15 mouse cellular contexts compared by ENCODE assay signal in the genomic region with DNA sequence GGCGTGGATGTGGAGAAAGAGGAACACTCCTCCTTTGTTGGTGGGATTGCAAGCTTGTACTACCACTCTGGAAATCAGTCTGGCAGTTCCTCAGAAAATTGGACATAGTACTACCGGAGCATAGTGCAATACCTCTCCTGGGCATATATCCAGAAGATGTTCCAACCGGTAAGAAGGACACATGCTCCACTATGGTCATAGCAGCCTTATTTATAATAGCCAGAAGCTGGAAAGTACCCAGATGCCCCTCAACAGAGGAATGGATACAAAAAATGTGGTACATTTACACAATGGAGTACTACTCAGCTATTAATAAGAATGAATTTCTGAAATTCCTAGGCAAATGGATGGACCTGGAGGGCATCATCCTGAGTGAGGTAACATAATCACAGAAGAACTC. TPM values are rescaled to one million over a fixed set of nuclear protein-coding genes. Genes with fewer than 3 reads are reported as not detected.
DNase-seq lines count a peak whose midpoint lies in the region; TF ChIP-seq lines count a peak whose summit lies in the region.
"Not testable (repeated sequence)": the region's sequence is repeated elsewhere in the genome, so short reads cannot be mapped to it uniquely, and the experiment has no call there.
"Had no signal": no experiment of that assay in that cellular context is flagged by ENCODE, and none has a peak within 500 bp of the region (broad histone marks: within the 10 kb centered on the region; RNA-seq: fewer than 3 reads in every experiment).

No protein-coding gene starts in this region.

- intact Hi-C loops in heart, adult 2 months (cut with DNase I): not testable (repeated sequence)

- TF ChIP-seq EP300 in heart, adult 2 months (IDR thresholded peaks at IDR 0.05; ENCODE audit: insufficient read depth, low read depth, low read length): not testable (repeated sequence)

- WGBS in heart, adult 2 months: 87% methylated on average over 2 of the region's 3 CpGs

- H3K27ac ChIP-seq in heart, adult 2 months: not testable (repeated sequence)

- H3K9ac ChIP-seq in heart, adult 2 months (ENCODE audit: low read depth, low read length): not testable (repeated sequence)

- not testable (repeated sequence) for H3K79me2 ChIP-seq in heart, adult 2 months (replicated peaks; ENCODE audit: control insufficient read depth, insufficient read depth, low read length)

- not testable (repeated sequence) for H3K27me3 ChIP-seq in heart, adult 2 months (ENCODE audit: control insufficient read depth, insufficient read depth, low read length)

- not testable (repeated sequence) for H3K36me3 ChIP-seq in heart, adult 2 months (ENCODE audit: control insufficient read depth, insufficient read depth, low read length)

- not testable (repeated sequence) for H3K4me1 ChIP-seq in heart, adult 2 months (ENCODE audit: control insufficient read depth, insufficient read depth, low read length)

- TF ChIP-seq CTCF in heart, adult 2 months (IDR thresholded peaks at IDR 0.05): not testable (repeated sequence)

- not testable (repeated sequence) for H3K4me3 ChIP-seq in heart, adult 2 months

- DNase-seq in adrenal gland, adult 2 months: peak; percentile 2
- peak; percentile 4 to 11 for DNase-seq in frontal cortex, postnatal 25 days (ENCODE audit: low spot score in 2 of 2)
- peak; percentile 13 to 14 for DNase-seq in heart, adult 2 months
- DNase-seq in heart, postnatal 4 days: peak; percentile 4
- peak; percentile 24 for DNase-seq in kidney, adult 9 months
- DNase-seq in natural killer cell, adult 2 months (ENCODE audit: low spot score in 2 of 2): peak; percentile 13 to 33
- peak; percentile 21 for DNase-seq in urinary bladder, adult 2 months (ENCODE audit: low spot score)

- TF ChIP-seq POLR2A in heart, adult 2 months (IDR thresholded peaks at IDR 0.05; ENCODE audit: insufficient read depth, low read depth, low read length): not testable (repeated sequence)

RNA-seq across cellular contexts. Expression of gene Gm15319, which starts 9.4 kb away (rescaled TPM):
- total RNA-seq in adrenal gland, adult 2 months (2021): 1 to 10 TPM in 1 of 2 experiments, under 1 TPM in 1; 0.41 to 1.2 TPM
- not detected in 2 replicates for polyA plus RNA-seq in adrenal gland, adult 2 months (2012; rRNA removed)
- total RNA-seq in heart, adult 2 months (2021): under 1 TPM; 0.16 to 0.32 TPM
- polyA plus RNA-seq in heart, adult 2 months (2012; rRNA removed): 0.26 TPM in 1 of 2 replicates, not detected in the other
- total RNA-seq in heart, postnatal 4 days (2021): under 1 TPM; 0.21 to 0.43 TPM
- polyA plus RNA-seq in urinary bladder, adult 2 months (2012; rRNA removed): 0.04 TPM in 1 of 2 replicates, not detected in the other
- total RNA-seq: adrenal gland, postnatal 36 days had no signal
- polyA plus RNA-seq: CD4-positive, CD25-positive, alpha-beta regulatory T cell, adult 4 months; embryonic facial prominence, embryonic 12.5 days; G1E; heart, embryonic 15.5 days; hindbrain, embryonic 12.5 days; hindbrain, embryonic 16.5 days; intestine, postnatal 0 days had no signal
